Mouse (Mus musculus) retina, postnatal 1 day (tissue): Measurements from ENCODE around the gene Nxpe3.

Experiments used
- DNase-seq: peaks from one replicate; pipeline ENCODE4 v3.0.0-alpha.2; 2012

The Nxpe3 gene

DNA sequence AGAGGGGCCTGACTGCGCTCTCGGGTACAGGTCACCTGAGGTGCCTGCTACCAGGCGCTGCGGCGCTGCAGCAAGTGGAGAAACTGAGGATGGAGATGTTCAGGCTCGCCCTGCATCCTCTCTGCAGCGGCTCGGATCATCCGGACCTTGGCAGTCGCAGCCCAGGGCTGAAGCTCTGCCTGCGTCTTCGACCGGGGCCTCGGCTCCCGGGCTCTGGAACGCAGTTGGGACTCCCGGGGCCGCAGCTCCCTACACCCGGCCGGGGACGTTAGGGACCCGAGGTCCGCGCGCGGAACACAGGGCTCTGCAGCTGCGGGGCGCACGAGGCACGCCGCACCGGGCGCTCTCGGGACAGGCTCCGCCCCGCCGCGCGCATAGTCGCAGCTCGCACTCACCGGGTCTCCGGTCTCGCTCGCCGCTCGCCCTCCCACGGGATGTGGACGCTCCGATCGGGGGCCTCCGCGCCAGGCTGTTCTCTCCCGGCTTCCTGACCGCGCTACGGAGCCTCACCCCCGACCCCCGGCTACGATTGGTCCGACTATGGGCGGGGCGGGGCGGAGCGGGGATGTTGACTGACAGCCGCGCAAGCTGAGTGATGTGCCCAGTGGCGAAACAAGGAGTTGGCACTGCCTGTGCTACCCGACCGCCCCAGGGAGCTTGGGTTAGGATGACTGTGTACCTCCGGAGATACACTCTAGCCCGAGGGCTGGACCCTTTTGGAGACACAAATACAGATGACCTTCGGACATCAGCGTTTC lies at the start of gene Nxpe3:
TSS of gene Nxpe3 (minus strand) at position 393 of the 758 bp plus-strand sequence.
- peak; percentile 94 for DNase-seq

DNA sequence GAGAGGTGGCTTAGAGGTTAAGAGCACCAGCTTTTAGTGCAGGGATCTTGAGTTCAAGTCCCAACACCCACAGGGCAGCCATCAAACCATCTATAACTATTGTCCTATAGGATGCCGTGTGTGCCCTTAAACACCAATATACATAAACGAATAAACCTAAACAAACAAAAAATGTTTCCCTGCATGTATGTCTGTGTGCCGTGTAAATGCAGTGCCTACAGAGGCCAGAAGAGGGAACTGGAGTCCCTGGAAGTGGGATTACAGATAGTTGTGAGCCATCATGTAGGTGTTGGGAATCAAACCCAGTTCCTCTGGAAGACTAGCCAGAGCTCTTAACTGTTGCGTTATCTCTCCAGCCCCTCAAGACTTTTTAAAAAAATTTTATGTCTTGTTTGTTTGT lies 45.7 kb upstream of the Nxpe3 start:
- no peak for DNase-seq

DNA sequence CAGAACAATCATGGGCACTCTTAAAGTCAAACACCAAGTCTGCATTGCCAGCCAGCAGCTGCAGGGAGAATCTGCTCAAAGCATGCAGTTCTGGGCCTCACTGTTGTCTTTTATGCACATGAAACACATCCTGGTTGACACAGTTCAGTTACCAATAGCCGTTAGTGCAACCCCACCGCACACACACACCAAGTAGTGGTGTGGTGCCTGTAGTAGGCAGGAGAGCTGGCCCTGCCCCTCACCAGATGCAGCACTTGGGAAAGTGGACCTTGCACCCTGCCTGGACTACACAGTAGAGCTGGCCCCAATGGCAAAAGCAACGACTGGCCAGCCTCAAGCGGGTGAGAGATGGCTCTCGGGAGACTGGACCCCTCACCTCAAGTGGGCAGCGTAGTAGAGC lies 44.6 kb upstream of the Nxpe3 start:
- DNase-seq, result no peak

DNA sequence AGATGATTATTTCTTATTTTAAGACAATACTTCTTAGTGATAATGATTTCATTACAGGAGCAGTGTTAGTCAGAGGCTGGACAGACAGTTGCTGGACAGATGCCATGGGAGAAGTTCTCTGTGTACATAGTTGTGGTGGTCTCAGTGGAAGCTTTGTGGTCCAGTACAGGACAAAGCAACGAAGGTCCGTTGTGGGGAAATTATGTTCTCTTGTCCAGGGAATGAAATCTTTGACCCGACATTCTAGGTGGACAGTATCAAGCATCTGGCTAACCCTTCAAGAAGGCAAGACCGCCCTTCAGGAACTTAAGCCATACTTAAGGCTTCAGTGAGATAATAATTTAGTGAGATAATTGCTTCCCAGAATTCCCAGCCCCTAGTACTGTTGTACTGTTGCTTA lies 43.7 kb upstream of the Nxpe3 start:
- no peak for DNase-seq

DNA sequence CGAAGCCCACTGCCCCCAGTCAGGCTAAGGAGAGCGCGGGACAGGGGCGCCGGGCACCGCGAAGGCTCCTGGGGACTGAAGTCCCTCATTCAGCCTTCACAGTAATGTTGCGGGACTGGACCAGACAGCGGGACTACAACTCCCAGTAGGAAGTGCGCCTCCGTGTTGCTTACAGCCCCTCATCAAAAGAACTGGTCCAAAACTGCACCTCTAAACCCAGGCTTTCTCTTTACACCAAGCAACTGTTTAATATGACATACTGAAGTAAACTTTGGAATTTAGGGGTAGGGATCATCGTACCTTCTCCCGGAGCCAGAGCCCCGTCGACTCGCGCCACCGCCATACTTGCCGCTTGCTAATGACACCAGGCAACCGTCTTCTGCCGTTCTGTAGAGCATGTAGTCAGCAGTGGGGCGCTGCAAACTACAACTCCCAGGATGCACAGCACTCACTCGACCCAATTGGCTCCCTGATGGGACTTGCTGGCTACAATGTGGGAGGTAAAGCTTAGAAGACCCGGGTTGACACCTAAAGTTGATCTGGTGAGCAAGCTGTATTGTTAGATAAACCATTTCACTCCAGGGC lies 39.5 kb upstream of the Nxpe3 start, which contains the start of gene Cep97:
TSS of gene Cep97 (minus strand) at position 403 of the 585 bp plus-strand sequence.
- peak; percentile 96 for DNase-seq

DNA sequence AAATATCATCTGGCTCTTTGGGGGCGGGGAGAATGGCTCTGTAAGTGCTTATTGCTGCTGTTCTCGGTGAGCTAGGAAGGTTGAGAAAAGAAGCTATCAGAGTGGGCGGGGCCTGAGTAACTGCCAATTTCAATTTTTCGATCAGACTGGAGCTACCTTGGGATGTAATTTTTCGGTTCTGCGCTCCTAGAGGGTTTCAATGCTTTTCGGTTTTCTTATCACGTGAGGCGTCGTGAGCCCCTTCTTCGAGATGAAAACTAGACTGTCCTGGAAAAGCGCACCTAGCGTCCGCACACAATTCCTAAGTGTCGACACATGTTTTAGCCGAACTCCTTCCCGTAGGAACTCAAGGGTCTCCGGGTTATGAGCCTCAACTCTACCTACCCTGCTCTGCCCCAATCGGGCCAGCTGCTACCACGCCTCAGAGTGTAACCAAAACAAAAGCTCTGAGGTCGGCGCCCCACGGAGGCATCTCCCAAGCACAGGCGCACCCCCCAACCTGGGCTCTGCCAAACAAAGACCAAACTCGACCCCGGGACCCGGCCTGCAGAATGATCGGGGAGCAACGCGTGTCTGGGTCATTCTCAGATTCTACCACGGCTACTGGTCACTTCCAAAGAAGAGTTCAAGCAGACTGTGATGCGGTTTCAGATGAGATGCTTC lies 38.7 kb upstream of the Nxpe3 start:
- no peak for DNase-seq

DNA sequence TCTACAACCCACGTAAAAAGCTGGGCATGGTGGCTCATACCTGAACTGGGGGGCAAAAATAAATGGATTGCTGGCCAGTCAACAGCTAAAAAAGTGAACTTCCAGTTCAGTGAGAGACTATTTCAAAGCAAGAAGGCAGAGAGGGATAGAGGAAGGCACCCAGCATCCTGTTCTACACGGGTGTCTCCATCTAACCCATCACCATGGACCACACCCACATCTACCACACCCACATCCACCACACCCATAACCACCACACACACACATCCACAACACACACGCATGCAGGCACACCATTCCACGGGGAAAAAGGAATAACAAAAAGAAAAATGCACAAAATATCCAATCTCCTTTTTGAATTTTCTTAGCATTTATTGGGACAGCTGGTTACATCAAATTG lies 28.9 kb upstream of the Nxpe3 start:
- DNase-seq, result no peak

DNA sequence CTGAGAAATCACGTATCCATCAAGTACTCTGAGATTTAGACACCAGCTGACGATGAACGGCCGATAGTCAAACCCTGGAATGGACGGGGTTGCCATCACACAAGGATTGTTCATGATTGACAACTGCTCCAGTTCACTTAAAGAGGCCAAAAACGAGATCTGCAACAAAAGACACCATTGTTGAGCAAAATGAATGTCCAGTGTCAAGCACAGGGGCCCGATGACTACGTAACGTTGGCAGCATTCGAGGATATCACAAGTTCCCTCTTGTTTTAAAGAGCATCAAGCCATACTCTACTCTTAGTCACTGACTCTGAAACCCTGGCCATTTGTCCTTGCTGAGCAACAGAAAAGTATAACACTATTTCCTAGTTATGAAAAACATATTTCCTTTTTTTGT lies 27.0 kb upstream of the Nxpe3 start:
- no peak for DNase-seq

DNA sequence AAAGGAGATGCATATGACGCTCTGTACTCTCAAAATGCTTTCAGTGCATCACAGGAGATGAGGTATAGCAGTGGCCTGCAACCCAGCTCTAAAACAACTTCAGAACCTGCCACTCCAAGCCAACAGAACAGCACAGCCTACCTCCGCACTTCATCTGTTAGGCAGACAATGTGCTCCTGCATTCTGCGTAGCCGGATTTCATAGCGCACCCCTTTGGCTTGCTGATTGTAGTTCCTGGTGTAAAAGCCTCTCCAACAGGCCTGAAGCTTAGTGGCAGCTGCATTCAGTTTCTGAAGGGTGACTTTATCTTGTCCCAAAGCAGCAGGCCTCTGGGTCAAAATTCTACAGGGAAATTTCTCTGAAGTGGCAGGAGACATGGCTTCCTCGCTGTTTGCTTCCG lies 19.6 kb upstream of the Nxpe3 start:
- DNase-seq, result no peak

DNA sequence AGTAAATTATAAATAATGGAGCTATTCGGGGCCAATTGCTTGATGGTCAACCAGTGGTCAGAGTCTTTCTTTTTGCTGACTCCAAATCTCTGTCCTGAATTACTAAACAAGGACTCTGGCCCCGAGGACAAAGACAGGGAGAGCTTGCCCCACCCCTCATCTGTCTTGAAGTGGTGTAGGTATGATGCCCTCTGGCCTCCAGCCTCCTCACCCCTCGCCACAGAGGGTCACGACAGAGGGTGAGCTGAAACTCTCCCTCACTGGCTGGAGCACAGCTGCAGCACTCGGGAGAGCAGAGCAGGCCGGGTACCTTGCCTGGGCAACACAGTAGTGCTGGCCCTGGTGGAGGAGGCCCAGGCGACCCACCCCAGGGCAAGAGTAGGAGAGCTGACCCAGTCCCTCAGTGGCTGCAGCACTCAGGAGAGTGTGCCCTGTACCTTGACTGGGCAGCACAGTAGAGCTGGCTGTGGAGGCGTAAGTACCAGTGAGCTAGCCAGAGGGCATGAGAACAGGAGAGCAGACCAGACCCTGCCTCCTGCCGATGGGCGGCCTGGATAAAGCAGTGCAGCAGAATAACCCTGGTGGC lies 15.2 kb upstream of the Nxpe3 start:
- no peak for DNase-seq

DNA sequence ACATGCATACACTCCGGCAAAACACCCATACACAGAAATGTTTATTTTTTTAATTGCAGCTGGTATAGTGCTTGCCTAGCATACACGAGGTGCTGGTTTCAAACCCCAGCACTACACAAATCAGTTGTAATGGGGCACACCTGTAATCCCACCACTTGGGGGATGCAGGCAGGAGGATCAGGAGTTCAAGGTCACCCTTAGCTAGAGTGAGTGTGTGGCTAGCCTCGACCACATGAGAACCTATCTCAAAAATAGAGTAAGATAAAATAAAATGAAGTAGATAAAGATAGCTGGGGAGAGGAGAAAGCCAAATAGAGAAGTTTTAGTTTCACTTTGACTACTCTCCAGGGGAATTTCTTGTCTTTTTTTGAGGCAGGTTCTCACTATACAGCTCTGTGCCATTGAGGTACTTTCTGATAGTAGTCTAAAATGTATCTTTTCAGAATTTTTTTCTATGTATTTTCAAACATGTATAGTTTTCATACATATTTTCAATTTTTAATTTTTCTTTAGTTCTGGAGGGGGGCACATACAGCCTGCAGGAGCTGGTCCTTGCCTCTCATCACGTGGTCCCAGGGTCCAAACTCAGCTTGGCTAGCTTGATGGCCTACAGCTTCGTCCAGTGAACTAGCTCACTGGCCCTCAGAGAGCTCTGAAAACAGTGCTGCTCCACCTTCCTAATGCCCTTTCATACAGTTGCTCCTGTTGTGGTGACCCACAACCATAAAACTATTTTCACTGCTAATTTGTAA lies 12.0 kb upstream of the Nxpe3 start:
- no peak for DNase-seq

DNA sequence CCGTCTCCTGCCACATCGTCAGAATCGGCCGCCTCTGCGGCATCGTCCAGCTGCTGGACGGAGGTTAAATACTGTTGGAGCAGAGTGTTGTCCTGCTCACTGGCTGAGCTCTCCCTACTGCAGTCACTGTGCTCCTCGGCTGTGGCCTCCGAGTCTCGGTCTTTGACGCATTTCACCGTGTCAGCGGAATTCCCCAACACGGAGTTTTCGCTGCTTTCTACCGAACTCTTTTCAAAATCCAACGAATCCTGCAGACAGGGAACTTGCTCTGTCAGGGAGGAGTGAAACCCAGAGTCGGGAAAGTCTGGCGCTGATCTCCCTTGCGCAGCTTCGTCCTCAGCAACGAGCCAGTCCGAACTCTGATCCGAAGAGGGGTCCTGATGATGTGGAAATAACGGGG lies 10.3 kb upstream of the Nxpe3 start:
- DNase-seq, result no peak

DNA sequence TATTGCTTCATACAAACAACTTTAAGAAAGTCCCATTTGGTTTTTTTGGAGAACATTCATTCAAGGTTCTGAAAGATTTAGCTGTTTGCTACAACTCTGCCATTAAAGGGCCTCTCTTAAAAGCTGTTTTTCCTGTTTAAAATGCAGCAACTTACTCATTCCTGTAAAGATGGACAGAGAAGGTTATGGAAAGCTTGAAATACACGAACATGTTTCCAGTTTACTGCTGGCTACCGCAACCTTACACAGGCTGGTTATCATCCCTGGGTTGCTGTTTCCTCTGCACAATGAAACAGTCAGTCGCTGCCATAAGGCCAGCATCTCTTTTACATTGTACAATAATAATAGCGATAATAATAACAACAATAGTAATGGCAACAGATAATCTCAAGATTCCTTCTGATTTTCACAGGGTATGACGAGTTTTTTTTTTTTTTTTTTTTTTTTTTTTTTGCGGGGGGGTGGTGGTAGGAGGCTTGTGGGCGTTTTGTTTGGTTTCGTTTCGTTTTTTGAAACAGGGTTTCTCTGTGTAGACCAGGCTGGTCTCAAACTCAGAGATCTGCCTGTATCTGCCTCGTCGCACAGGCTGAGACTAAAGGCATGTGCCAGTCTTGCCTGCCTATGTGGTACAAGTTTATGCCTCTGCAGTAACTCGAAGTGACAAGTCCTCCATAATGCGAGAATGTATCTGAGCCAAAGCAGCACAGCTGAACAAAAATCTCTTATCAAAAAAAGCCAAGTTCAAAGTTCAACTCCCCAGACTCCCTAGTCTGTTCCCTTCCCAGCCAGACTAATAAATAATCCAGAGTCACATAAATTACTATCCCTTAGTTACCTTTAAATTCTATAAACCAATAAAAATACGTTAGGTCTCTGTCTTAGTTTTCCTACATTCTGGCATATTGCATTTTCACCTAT lies 7.0 kb upstream of the Nxpe3 start:
- no peak for DNase-seq

DNA sequence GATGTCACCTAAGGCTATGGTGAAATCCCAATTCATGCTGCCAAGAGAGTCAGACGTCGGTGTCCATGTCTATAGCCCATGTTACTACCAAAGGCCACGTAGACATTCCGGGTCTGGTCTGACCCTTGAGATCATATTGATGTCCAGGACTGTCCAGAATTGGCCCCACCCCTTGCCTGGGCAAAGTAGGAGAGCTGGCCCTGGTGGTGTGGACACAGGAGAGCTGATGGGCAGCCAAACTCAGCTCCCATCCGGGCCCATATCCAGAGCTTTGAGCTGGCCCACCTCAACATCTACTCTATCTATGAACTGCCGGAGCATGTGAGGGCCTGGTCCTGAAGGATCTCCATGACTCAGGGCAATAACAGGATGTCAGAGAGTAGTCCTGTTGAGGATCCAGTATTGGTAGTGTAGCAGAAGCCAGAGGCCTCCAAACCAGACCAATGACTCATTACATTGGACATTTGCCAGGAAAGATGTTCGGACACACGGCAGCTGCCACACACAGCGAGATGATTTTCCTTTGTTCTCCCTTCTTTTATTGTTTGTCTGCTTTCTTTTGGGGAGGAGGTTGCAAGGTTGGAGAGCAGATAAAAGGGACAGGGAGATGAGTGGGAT lies 3.4 kb upstream of the Nxpe3 start:
- DNase-seq, result peak; percentile 76

DNA sequence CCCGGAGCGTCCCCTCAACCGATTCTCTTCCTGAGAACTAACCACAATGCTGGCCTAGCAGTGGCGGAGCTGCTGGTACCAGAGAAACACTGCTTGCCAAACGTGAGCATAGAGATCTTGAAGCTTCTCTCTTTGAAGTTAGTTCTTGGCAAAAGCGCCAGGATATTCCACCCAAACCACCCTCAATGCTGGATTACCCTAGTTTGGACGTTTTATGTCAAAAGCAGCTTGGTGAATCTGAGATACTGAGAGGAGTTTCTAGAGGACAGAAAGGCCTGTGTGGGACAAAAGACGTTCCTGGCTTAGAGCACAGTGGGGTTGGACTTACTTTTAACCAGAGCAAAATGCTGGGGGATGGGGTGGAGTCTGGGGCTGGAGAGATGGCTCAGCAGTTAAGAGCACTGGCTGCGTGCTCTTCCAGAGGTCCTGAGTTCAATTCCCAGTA lies 588 bp upstream of the Nxpe3 start:
- no peak for DNase-seq

DNA sequence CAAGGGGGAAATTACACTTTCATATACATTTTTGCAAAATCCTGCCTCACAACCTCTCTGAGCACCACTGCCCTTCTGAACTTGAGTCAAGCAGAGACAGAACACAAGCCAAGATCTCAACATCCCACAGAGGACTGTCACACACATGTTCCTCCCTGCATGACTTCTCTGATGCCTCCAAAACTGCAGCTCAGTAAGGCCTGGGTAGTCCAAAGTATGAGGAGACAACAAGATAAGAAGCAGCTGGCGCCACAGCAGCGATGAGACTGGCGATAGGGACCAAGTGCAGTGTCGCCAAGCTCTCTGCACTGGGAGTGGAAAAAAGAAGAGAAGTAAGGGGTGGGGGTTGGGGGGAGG lies 571 bp downstream of the Nxpe3 start:
- DNase-seq, result peak; percentile 41

DNA sequence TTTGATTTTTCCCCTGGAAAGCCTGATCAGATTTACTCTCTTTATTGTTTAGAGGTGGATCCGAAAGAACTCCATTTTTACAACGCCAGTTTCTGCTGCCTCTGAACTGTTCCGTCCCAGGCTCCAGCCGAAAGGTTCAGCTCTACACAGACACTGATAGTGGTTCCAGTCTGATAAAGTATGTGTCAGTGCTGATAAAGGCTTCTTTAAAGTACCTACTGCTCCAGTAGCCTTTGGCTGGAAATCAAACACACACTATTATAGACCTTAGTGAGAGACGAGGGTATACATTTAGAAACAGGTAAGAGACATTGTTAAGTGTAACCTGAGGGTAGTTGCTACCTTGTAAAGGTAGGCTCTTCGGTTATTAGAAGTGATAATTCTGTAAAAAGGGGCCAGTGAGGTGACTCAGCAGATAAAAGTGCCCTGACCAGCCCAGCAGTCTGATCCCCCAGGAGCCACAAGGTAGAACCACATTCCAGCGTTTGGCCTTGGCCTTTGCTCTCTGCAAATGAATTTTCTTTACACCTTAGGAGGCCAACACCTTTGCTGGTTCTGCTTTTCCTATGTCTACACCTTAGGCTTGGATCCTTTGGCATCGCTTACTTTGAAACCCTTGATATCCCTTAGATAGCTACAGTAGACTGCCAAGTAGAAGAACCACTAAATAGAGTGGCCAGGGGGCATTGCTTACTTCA lies 1.5 kb downstream of the Nxpe3 start:
- no peak for DNase-seq

DNA sequence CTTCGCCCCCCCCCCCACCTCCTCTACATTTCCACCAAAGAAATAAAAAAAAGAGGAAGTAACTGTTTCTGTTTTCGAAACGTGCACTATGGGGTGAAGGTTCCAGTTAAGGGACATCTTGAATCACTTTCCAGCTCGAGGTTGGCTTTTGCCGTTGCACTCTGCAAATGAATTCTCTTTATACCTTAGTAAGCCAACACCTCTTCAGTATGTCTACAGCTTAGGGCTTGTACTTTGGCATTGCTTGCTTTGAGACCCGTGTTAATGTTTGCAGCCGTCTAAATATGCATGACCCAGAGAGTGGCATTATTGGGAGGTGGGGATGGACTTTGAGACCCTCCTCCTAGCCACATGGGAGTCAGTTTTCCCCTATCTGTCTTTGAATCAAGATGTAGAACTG lies 2.6 kb downstream of the Nxpe3 start:
- DNase-seq, result no peak

DNA sequence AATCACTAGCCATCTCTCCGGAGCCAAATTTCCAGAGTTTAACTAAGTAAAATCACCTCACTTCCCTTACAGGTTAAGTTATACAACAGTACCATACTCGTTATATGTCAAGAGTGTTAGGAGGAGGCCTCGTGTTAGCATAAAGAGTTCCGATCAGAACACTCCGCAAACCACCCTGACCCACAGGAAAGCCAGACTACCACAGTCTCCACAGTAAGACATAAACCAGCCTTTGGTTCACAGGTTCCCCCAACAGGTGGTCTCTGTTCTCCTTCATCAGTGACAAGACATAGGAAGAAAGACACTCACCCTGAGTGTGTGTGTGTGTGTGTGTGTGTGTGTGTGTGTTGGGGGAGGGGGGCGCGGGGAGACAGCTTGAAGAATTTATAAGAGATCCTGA lies 3.7 kb downstream of the Nxpe3 start:
- DNase-seq, result no peak

DNA sequence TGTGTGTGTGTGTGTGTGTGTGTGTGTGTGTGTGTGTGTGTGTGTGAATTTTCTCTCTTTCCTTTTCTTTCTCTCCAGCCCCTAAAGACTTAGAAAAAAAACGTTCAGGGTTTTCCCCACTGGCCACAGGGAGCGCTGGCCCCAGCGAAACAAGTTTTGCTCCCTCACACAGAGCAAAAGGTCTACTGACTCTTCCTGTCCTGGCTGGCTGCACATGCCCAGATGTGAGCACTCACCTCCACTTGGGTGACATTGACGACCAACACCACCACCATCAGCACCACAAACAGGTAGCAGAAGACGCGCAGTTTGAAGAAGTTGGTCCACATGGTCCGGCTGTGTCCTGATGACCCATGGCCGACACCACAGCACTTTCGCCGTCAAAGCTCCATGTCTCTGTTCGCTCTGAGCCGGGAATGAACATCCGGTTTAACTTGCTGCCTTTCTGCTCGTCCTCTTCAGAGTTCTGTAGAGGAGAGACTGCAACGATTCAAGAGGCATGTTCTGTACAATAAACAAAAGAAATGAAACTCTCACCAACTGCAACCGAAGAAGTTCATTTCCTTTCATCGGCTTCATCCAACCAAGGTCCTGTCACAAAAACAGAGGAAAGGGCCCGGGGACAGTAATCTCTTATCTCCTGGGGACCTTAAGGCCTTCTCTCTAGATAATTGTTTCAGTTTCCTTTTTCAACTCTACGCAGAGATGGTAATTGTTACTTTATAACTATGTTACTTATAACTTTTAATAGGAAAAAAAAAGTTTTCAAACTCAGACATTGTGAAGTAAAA lies 4.5 kb downstream of the Nxpe3 start:
- DNase-seq, result no peak
